ENCODE assay signal across 25 mouse cellular contexts in genomic region chr12:56963236-56963635, GRCm38 (mm10).
"Had no signal": no experiment of that assay in that cellular context is flagged by ENCODE, and none has a peak within 500 bp of the region (broad histone marks: within the 10 kb centered on the region; RNA-seq: fewer than 3 reads in every experiment).

No protein-coding gene starts in this region.

- H3K27me3 ChIP-seq: intestine, embryonic 15.5 days; limb, embryonic 13.5 days; liver, embryonic 13.5 days had no signal

- H3K9me3 ChIP-seq: heart, embryonic 10.5 days; hindbrain, embryonic 12.5 days; intestine, embryonic 15.5 days had no signal

- H3K4me3 ChIP-seq: heart, embryonic 10.5 days; heart, embryonic 12.5 days; hindbrain, embryonic 10.5 days; hindbrain, embryonic 12.5 days; intestine, embryonic 15.5 days; layer of hippocampus, adult 2 months; left cerebral cortex, adult 2 months; limb, embryonic 13.5 days; liver, embryonic 13.5 days had no signal

- ATAC-seq: hindbrain, embryonic 16.5 days; inflammation-experienced regulatory T-cells, adult 6 months; intestine, embryonic 15.5 days; intestine, postnatal 0 days had no signal

- DNase-seq: gastrocnemius, postnatal 10 days; gastrocnemius, postnatal 25 days; heart, adult 18-20 months; heart, postnatal 10 days; heart, postnatal 4 days; kidney, adult 18-20 months; kidney, adult 8-10 months; kidney, postnatal 10 days; kidney, postnatal 25 days; kidney, postnatal 4 days; liver; liver, embryonic 13.5 days had no signal

- H3K4me1 ChIP-seq: liver, embryonic 13.5 days had no signal

- H3K4me2 ChIP-seq: heart, embryonic 12.5 days; hindbrain, embryonic 12.5 days; hindbrain, embryonic 14.5 days; intestine, embryonic 15.5 days; limb, embryonic 13.5 days; liver, embryonic 11.5 days; liver, embryonic 13.5 days had no signal

- H3K9ac ChIP-seq: heart, embryonic 12.5 days; hindbrain, embryonic 12.5 days; hindbrain, embryonic 14.5 days; intestine, embryonic 15.5 days; limb, embryonic 13.5 days; liver, embryonic 13.5 days had no signal

- H3K36me3 ChIP-seq: heart, embryonic 10.5 days; heart, embryonic 12.5 days; hindbrain, embryonic 10.5 days; hindbrain, embryonic 12.5 days; intestine, embryonic 15.5 days; limb, embryonic 13.5 days had no signal

- H3K27ac ChIP-seq: heart, embryonic 10.5 days; hindbrain, embryonic 10.5 days; hindbrain, embryonic 12.5 days; hindbrain, embryonic 14.5 days; intestine, embryonic 15.5 days; layer of hippocampus, adult 2 months; left cerebral cortex, adult 2 months; limb, embryonic 13.5 days; liver, embryonic 13.5 days had no signal
